Mouse (Mus musculus) embryo, embryonic 10.5 days (tissue): ENCODE results near the gene Siae.
A peak's percentile ranks its signal among the peaks of the same experiment; 100 is the strongest.

ENCODE experiments used
- DNase-seq: peaks from one replicate; pipeline ENCODE4 v3.0.0-alpha.2; 2015; ENCODE audit warnings: low spot score

Gene Siae

GRCm38 (mm10) chr9:37554838-37555748 is at the start of gene Siae:
Siae (plus strand) TSS chr9:37555698.
- DNase-seq = no peak

- DNase-seq = no peak
These were observed 49.5 kb upstream of the Siae start for GRCm38 (mm10) chr9:37506023-37506422.

- no peak for DNase-seq
These were observed 43.4 kb upstream of the Siae start for GRCm38 (mm10) chr9:37512097-37512496.

GRCm38 (mm10) chr9:37514456-37514855 is 41.0 kb upstream of the Siae start:
- DNase-seq = no peak

GRCm38 (mm10) chr9:37517467-37517866 is 38.0 kb upstream of the Siae start:
- DNase-seq = no peak

GRCm38 (mm10) chr9:37518991-37519390 is 36.5 kb upstream of the Siae start:
- DNase-seq = no peak

- no peak for DNase-seq
These were observed 35.5 kb upstream of the Siae start for GRCm38 (mm10) chr9:37519995-37520394.

GRCm38 (mm10) chr9:37525461-37525860 is 30.0 kb upstream of the Siae start:
- DNase-seq = no peak

GRCm38 (mm10) chr9:37526443-37527395 is 28.8 kb upstream of the Siae start:
- DNase-seq = peak; percentile 28

GRCm38 (mm10) chr9:37527396-37528224 is 27.9 kb upstream of the Siae start, which contains the start of gene Esam:
Esam (plus strand) TSS chr9:37528078.
- peak; percentile 49 for DNase-seq

- no peak for DNase-seq
These were observed 27.1 kb upstream of the Siae start for GRCm38 (mm10) chr9:37528225-37528970.

- DNase-seq = peak; percentile 51
These were observed 25.2 kb upstream of the Siae start for GRCm38 (mm10) chr9:37530031-37530887.

- peak; percentile 82 for DNase-seq
These were observed 24.4 kb upstream of the Siae start for GRCm38 (mm10) chr9:37530888-37531705.

- DNase-seq = no peak
These were observed 18.6 kb upstream of the Siae start for GRCm38 (mm10) chr9:37536851-37537250.

GRCm38 (mm10) chr9:37537658-37538250 is 17.7 kb upstream of the Siae start:
- DNase-seq = no peak

GRCm38 (mm10) chr9:37539170-37540025 is 16.1 kb upstream of the Siae start, which contains the start of gene Vsig2:
Vsig2 (plus strand) TSS chr9:37539255.
- no peak for DNase-seq

GRCm38 (mm10) chr9:37540226-37540625 is 15.3 kb upstream of the Siae start:
- DNase-seq = no peak
